19 mouse cellular contexts compared by ENCODE assay signal in genomic region chr8:121723846-121724245, GRCm38 (mm10). TPM values are rescaled to one million over a fixed set of nuclear protein-coding genes. Genes with fewer than 3 reads are reported as not detected.
"Had no signal": no experiment of that assay in that cellular context is flagged by ENCODE, and none has a peak within 500 bp of the region (broad histone marks: within the 10 kb centered on the region; RNA-seq: fewer than 3 reads in every experiment).

No protein-coding gene starts in this region.

- H3K4me1 ChIP-seq: limb, embryonic 12.5 days; limb, embryonic 15.5 days; midbrain, embryonic 12.5 days; midbrain, embryonic 15.5 days had no signal

- DNase-seq: kidney, adult 2 months; kidney, postnatal 14 days; kidney, postnatal 4 days; left cerebral cortex, postnatal 4 days; liver, postnatal 0 days; lung, embryonic 14.5 days; thymus, adult 2 months; thymus, postnatal 14 days; thymus, postnatal 4 days had no signal

- H3K27ac ChIP-seq: limb, embryonic 12.5 days; limb, embryonic 15.5 days; liver, embryonic 14.5 days; macrophage; midbrain, embryonic 12.5 days; midbrain, embryonic 15.5 days; stomach, postnatal 0 days had no signal

- H3K9ac ChIP-seq: limb, embryonic 12.5 days; limb, embryonic 15.5 days; liver, embryonic 14.5 days; liver, postnatal 0 days; lung, embryonic 14.5 days; midbrain, embryonic 12.5 days; midbrain, embryonic 15.5 days had no signal

- H3K36me3 ChIP-seq: limb, embryonic 12.5 days; limb, embryonic 15.5 days; midbrain, embryonic 12.5 days; midbrain, embryonic 15.5 days had no signal

- H3K4me2 ChIP-seq: limb, embryonic 12.5 days; limb, embryonic 15.5 days; liver, embryonic 11.5 days; lung, embryonic 14.5 days; midbrain, embryonic 12.5 days; midbrain, embryonic 15.5 days had no signal

- H3K4me3 ChIP-seq: limb, embryonic 12.5 days; limb, embryonic 15.5 days; midbrain, embryonic 12.5 days; midbrain, embryonic 15.5 days had no signal

- ATAC-seq: intestine, postnatal 0 days; liver, postnatal 0 days; lung, postnatal 0 days; midbrain, embryonic 15.5 days had no signal

- H3K9me3 ChIP-seq: limb, embryonic 15.5 days; midbrain, embryonic 12.5 days; midbrain, embryonic 15.5 days had no signal

RNA-seq across cellular contexts. Expression of gene Jph3, which starts 5.6 kb away (rescaled TPM):
- polyA plus RNA-seq: liver, embryonic 14.5 days had no signal
